Mouse (Mus musculus): Measurements from ENCODE around the gene Rwdd3.
A peak's percentile ranks its signal among the peaks of the same experiment; 100 is the strongest.

Rwdd3 gene

GRCm38 (mm10) chr3:121171243-121171871 is at the start of gene Rwdd3:
Gene Rwdd3, minus strand, starts transcription at chr3:121171695.
- DNase-seq (ENCODE audit: low read depth): peak; percentile 94

GRCm38 (mm10) chr3:121217011-121217410 is 45.5 kb upstream of the Rwdd3 start:
- DNase-seq (ENCODE audit: low read depth): no peak

- DNase-seq (ENCODE audit: low read depth): no peak
These were observed 42.0 kb upstream of the Rwdd3 start for GRCm38 (mm10) chr3:121213501-121213900.

GRCm38 (mm10) chr3:121212156-121212555 is 40.7 kb upstream of the Rwdd3 start:
- no peak for DNase-seq (ENCODE audit: low read depth)

GRCm38 (mm10) chr3:121208994-121209393 is 37.5 kb upstream of the Rwdd3 start:
- no peak for DNase-seq (ENCODE audit: low read depth)

GRCm38 (mm10) chr3:121206202-121206882 is 34.8 kb upstream of the Rwdd3 start:
- no peak for DNase-seq (ENCODE audit: low read depth)

GRCm38 (mm10) chr3:121202638-121203037 is 31.1 kb upstream of the Rwdd3 start:
- no peak for DNase-seq (ENCODE audit: low read depth)

GRCm38 (mm10) chr3:121201012-121201747 is 29.7 kb upstream of the Rwdd3 start:
- DNase-seq (ENCODE audit: low read depth): no peak

- DNase-seq (ENCODE audit: low read depth): no peak
These were observed 17.7 kb upstream of the Rwdd3 start for GRCm38 (mm10) chr3:121189199-121189598.

GRCm38 (mm10) chr3:121187510-121187909 is 16.0 kb upstream of the Rwdd3 start:
- DNase-seq (ENCODE audit: low read depth): no peak

GRCm38 (mm10) chr3:121186925-121187324 is 15.4 kb upstream of the Rwdd3 start:
- DNase-seq (ENCODE audit: low read depth): no peak

GRCm38 (mm10) chr3:121185197-121185596 is 13.7 kb upstream of the Rwdd3 start:
- DNase-seq (ENCODE audit: low read depth): no peak

GRCm38 (mm10) chr3:121176011-121176410 is 4.5 kb upstream of the Rwdd3 start:
- DNase-seq (ENCODE audit: low read depth): no peak

- no peak for DNase-seq (ENCODE audit: low read depth)
These were observed 2.9 kb upstream of the Rwdd3 start for GRCm38 (mm10) chr3:121174248-121174945.

- DNase-seq (ENCODE audit: low read depth): no peak
These were observed 1.2 kb upstream of the Rwdd3 start for GRCm38 (mm10) chr3:121172718-121173117.

- no peak for DNase-seq (ENCODE audit: low read depth)
These were observed 374 bp upstream of the Rwdd3 start for GRCm38 (mm10) chr3:121171872-121172265.

GRCm38 (mm10) chr3:121170631-121171030 is 864 bp downstream of the Rwdd3 start:
- no peak for DNase-seq (ENCODE audit: low read depth)

- no peak for DNase-seq (ENCODE audit: low read depth)
These were observed 2.2 kb downstream of the Rwdd3 start for GRCm38 (mm10) chr3:121169092-121169942.

GRCm38 (mm10) chr3:121168581-121168980 is 2.9 kb downstream of the Rwdd3 start:
- DNase-seq (ENCODE audit: low read depth): no peak

- DNase-seq (ENCODE audit: low read depth): peak; percentile 92
These were observed 8.2 kb downstream of the Rwdd3 start for GRCm38 (mm10) chr3:121163271-121163819.

- DNase-seq (ENCODE audit: low read depth): peak; percentile 47
These were observed 9.8 kb downstream of the Rwdd3 start for GRCm38 (mm10) chr3:121161661-121162060.

Data from naive thymus-derived CD4-positive, alpha-beta T cell, adult 2 months (primary cell).